Mouse (Mus musculus) G1E (cell line): ENCODE data around the gene Apod. TPM values are rescaled to one million over a fixed set of nuclear protein-coding genes. Genes with fewer than 3 reads are reported as not detected.
"Not testable (repeated sequence)": the region's sequence is repeated elsewhere in the genome, so short reads cannot be mapped to it uniquely, and the experiment has no call there.

ENCODE experiments used
- ATAC-seq: 2 replicates; pipeline ENCODE4 v1.8.0; 2016; ENCODE audit warnings: mild to moderate bottlenecking; ENCODE audit not compliant: insufficient number of reproducible peaks, poor library complexity, low FRiP score, severe bottlenecking; ENCODE audit errors: extremely low read depth
- DNase-seq: peaks from one replicate; pipeline ENCODE4 v3.0.0; 2012; ENCODE audit warnings: low spot score
- H3K27me3 ChIP-seq: 2 replicates; pipeline ENCODE4 v1.6.1; 2012; ENCODE audit warnings: mild to moderate bottlenecking, low read length, inconsistent platforms; ENCODE audit not compliant: insufficient read depth
- H3K36me3 ChIP-seq: replicated peaks from 2 replicates; pipeline ENCODE3; 2012; ENCODE audit warnings: mild to moderate bottlenecking, inconsistent platforms
- H3K4me1 ChIP-seq: 2 replicates; pipeline ENCODE4 v1.6.1; 2012; ENCODE audit warnings: low read depth, low read length, inconsistent platforms, mixed read lengths; ENCODE audit not compliant: insufficient read depth
- H3K4me3 ChIP-seq: 2 replicates; pipeline ENCODE4 v1.5.1; 2012; ENCODE audit warnings: low read depth, mild to moderate bottlenecking, inconsistent platforms, low read length, moderate library complexity, mixed read lengths
- H3K9me3 ChIP-seq: replicated peaks from 2 replicates; pipeline ENCODE4 v1.6.1; 2012; ENCODE audit warnings: inconsistent platforms
- CTCF ChIP-seq: IDR thresholded peaks from 2 replicates; pipeline ENCODE4 v1.5.1; 2012; ENCODE audit warnings: low read depth, low read length, inconsistent platforms, mixed read lengths
- GATA1 ChIP-seq: IDR thresholded peaks from 2 replicates; pipeline ENCODE4 v1.6.1; 2012; ENCODE audit warnings: borderline replicate concordance, low read length, inconsistent platforms, mixed read lengths
- GATA2 ChIP-seq: IDR thresholded peaks from 2 replicates; pipeline ENCODE4 v1.6.1; 2012; ENCODE audit warnings: low read depth, low read length, inconsistent platforms, borderline replicate concordance
- POLR2AphosphoS5 ChIP-seq: IDR thresholded peaks from 2 replicates; pipeline ENCODE4 v1.6.1; 2012; ENCODE audit warnings: low read depth, low read length, inconsistent platforms; ENCODE audit not compliant: insufficient replicate concordance
- TAL1 ChIP-seq: conservative IDR thresholded peaks from 2 replicates; pipeline ENCODE4 v1.6.1; 2012; ENCODE audit warnings: low read depth, low read length, inconsistent platforms, mixed read lengths
- polyA plus RNA-seq: library from polyadenylated mRNA; stranded (reverse); fragments of >175 nt; gene quantifications from 2 replicates; pipeline ENCODE4 v1.2.3, GENCODE M21; 2012
- total RNA-seq, 2 experiments: library from RNA; stranded (forward) in 1 of 2; stranded (reverse) in 1 of 2; fragments of 200-1000 nt in 1 of 2; fragments of >200 nt in 1 of 2; fragmentation: Nextera tagmentation in 1 of 2; gene quantifications; 2 replicates each; pipeline ENCODE4 v1.2.3; 2014 to 2017

The Apod gene
- total and polyA plus RNA-seq, 3 experiments, result not detected

DNA sequence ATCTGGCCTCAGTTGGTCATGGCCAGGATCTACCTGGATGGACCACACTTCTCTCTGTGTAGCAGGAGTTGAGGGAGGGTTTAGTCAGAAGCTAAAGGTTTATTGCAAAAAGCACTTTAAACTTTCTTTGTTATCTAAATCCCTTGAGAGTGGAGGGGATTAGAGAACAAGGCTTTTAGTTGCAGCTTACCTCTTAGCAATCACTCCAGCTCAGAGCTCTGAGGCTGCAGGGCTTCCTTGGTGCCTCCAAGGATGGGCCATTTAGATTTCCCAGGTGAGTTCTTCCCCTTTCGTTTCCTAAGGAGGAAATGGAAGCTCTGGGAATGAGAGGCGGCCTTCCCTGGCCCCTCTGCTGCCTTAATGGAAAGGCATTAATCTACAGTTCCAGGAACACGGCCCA lies 23.3 kb upstream of the Apod start:
- Histone ChIP-seq H3K36me3 (no peaks in the 10 kb centered on the region), H3K4me1 (no peaks in the 10 kb centered on the region), H3K9me3 (no peaks in the 10 kb centered on the region), H3K4me3 (no peak overlapping the region), H3K27me3 (peaks cover 15% of the 10 kb centered on the region)
- no peak for TF ChIP-seq GATA2
- no peak for TF ChIP-seq POLR2AphosphoS5
- no peak for TF ChIP-seq TAL1
- TF ChIP-seq CTCF, result no peak
- no peak for TF ChIP-seq GATA1
- ATAC-seq (no peak), DNase-seq (no peak)

DNA sequence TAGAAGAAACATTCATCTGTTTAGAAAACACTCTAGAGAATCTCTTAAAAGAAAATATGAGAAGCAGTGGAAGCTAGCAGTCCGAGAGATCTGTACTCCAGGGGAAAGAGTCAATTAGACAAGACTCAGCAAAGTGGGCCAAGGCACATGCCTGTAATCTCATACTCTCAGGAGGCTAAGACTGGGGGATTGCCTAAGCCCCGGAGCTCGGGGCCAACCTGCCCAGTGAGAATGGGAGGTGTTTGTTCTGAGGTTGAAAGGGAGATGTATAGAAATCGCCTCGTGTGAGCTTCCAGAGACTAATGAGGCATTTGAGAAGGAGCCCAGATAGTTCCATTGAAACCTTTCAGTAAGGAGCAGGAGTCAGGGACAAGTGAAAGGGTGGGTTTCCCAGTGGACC lies 20.2 kb upstream of the Apod start:
- TF ChIP-seq GATA1, result no peak
- TF ChIP-seq GATA2, result no peak
- TF ChIP-seq CTCF, result no peak
- TF ChIP-seq POLR2AphosphoS5, result no peak
- H3K4me1 ChIP-seq, result no peaks in the 10 kb centered on the region
- no peak for ATAC-seq
- DNase-seq, result no peak
- H3K4me3 ChIP-seq, result no peak overlapping the region
- H3K36me3 ChIP-seq, result no peaks in the 10 kb centered on the region
- peaks cover 9% of the 10 kb centered on the region; the same call in 1 of the 2 replicates for H3K27me3 ChIP-seq
- H3K9me3 ChIP-seq, result no peaks in the 10 kb centered on the region

DNA sequence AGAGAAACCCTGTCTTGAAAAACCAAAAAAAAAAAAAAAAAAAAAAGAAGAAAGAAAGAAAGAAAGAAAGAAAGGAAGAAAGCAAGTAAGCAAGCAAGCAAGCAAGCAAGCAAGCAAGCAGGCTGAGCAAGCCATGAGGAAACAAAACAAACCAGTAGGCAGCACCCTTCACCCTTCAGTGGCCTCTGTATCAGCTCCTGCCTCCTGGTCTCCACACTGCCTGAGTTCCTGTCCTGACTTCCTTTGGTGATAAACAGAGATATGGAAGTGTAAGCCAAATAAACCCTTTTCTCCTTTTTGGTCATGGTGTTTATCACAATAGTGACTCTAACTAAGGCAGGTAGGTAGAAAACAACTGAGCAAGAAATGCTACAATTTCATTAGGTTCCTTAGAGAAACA lies 18.0 kb upstream of the Apod start:
- TF ChIP-seq GATA2 (no peak), GATA1 (no peak), TAL1 (no peak), POLR2AphosphoS5 (no peak), CTCF (no peak)
- no peak for ATAC-seq
- no peaks in the 10 kb centered on the region for H3K9me3 ChIP-seq
- DNase-seq, result no peak
- no peaks in the 10 kb centered on the region for H3K4me1 ChIP-seq
- no peaks in the 10 kb centered on the region for H3K27me3 ChIP-seq
- no peak overlapping the region for H3K4me3 ChIP-seq
- no peaks in the 10 kb centered on the region for H3K36me3 ChIP-seq

DNA sequence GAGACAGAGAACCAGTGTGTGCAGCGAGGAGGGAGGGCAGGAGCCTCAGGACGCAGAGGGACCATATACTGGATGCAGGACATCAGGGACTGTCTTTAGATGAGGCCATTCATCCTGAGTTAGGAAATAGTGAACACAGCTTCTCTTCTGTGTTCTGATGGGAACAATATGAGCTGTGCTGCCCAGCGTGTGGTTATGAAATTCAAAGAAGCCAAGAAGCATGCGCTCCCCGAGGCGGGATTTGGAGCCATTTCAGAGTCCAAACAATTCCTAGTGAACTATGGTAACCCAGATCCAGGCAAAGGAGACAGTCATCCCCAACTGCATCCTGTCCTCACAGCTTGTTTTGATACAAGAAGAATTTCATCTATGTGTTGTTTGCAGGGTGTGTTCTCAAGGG lies 16.4 kb upstream of the Apod start:
- DNase-seq, H3K4me1 ChIP-seq, H3K27me3 ChIP-seq, H3K36me3 ChIP-seq, H3K9me3 ChIP-seq, ATAC-seq, H3K4me3 ChIP-seq: not testable (repeated sequence)

DNA sequence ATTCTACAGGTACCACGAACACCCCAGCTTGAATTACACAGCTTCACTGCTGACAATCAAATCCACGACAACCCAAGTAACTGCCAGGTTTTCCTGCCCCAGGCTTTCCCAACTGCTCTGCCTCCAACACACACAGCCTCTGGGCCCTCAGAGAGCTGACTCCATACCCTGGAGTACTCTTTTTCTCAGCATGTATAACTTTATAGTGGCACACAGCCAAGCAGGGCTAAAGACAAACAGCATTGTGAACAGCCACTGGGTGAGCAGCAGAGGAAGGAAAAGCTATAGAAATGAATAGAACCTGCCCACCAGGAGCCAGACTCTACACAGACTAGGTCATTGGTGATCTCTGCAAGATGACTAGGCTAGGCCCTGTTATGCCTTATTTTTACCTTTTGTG lies 15.1 kb upstream of the Apod start:
- Histone ChIP-seq H3K4me3 (no peak overlapping the region), H3K9me3 (no peaks in the 10 kb centered on the region), H3K4me1 (no peaks in the 10 kb centered on the region; the same call in 1 of the 2 replicates), H3K36me3 (no peaks in the 10 kb centered on the region), H3K27me3 (peaks cover 5% of the 10 kb centered on the region; the same call in 1 of the 2 replicates)
- no peak for TF ChIP-seq CTCF
- TF ChIP-seq TAL1, result no peak
- no peak for TF ChIP-seq GATA1
- TF ChIP-seq POLR2AphosphoS5, result no peak
- TF ChIP-seq GATA2, result no peak
- DNase-seq (no peak), ATAC-seq (no peak)

DNA sequence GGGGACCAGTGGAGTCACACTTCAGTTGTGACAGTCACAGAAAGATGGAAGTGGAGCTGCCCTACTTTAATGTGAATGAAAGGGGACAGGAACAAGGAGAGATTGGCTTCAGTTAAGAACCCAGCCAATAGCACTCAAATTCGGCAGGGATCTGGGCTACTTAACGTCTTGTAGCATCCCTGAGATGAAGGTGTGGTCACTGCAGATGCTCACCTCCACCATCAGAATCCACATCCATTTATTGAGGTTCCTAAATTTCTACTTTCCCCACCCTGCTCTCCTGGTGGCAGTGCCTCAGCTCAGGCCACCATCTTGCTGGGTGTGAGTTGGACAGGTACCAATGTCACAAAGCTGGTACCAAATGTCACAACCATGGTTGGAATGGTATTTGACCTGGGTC lies 13.3 kb upstream of the Apod start:
- no peak for TF ChIP-seq CTCF
- no peaks in the 10 kb centered on the region; the same call in 1 of the 2 replicates for H3K4me1 ChIP-seq
- no peaks in the 10 kb centered on the region for H3K36me3 ChIP-seq
- H3K9me3 ChIP-seq, result no peaks in the 10 kb centered on the region
- no peak overlapping the region for H3K4me3 ChIP-seq
- ATAC-seq, result no peak
- peaks cover 5% of the 10 kb centered on the region; the same call in 1 of the 2 replicates for H3K27me3 ChIP-seq
- no peak for DNase-seq

DNA sequence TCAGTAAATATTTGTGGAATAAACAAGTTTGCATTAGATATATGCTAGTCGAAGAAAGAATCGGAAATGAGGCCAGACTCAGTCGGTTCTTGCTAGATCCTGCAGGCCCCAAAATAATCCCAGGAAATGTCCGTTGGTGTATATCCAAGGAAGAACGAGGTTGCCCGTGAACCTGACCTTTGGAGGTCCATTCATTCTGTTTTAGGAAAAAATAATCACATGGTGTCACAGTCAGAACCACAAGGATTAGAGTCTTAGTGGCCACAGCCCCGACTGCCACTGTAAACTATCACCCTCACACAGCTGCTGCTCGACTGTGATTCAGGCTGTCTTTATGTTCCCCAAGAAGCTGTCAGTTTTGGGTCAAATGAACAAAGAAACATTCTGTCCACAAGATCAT lies 12.8 kb upstream of the Apod start:
- no peak for ATAC-seq

More for the DNA sequence above, 12.8 kb upstream of the Apod start:
- TF ChIP-seq GATA2 (no peak), POLR2AphosphoS5 (no peak), CTCF (no peak), GATA1 (no peak), TAL1 (no peak)
- Histone ChIP-seq H3K36me3 (no peaks in the 10 kb centered on the region), H3K4me1 (no peaks in the 10 kb centered on the region; the same call in 1 of the 2 replicates), H3K27me3 (peaks cover 8% of the 10 kb centered on the region; the same call in 1 of the 2 replicates), H3K4me3 (no peak overlapping the region), H3K9me3 (no peaks in the 10 kb centered on the region)
- no peak for DNase-seq
